Mouse (Mus musculus) intestine, embryonic 14.5 days (tissue): ENCODE data around the gene Large1. TPM values are rescaled to one million over a fixed set of nuclear protein-coding genes. Genes with fewer than 3 reads are reported as not detected.

Experiments used
- ATAC-seq: fragments of 200-750 bp; cut with Nextera tagmentation; replicated peaks from 2 replicates; pipeline ENCODE4 v1.8.0; 2017; ENCODE audit warnings: low read depth, moderate number of reproducible peaks, moderate TSS enrichment, moderate library complexity; ENCODE audit not compliant: low FRiP score, low TSS enrichment
- DNase-seq: peaks from one replicate; pipeline ENCODE4 v3.0.0-alpha.2; 2018; ENCODE audit warnings: low spot score
- H3K27ac ChIP-seq: fragments of 300-500 bp; sonication (generic); 2 replicates; pipeline ENCODE4 v1.5.1; 2014; ENCODE audit warnings: low read depth, mild to moderate bottlenecking, control low read depth
- H3K27me3 ChIP-seq: fragments of 300-500 bp; sonication (generic); replicated peaks from 2 replicates; pipeline ENCODE4 v1.6.1; 2014; ENCODE audit warnings: low read length, control low read depth; ENCODE audit not compliant: control insufficient read depth, insufficient read depth
- H3K36me3 ChIP-seq: fragments of 300-500 bp; sonication (generic); 2 replicates; pipeline ENCODE4 v1.6.1; 2014; ENCODE audit warnings: low read length, control low read depth; ENCODE audit not compliant: control insufficient read depth, insufficient read depth
- H3K4me1 ChIP-seq: fragments of 300-500 bp; sonication (generic); replicated peaks from 2 replicates; pipeline ENCODE4 v1.6.1; 2014; ENCODE audit warnings: low read length, control low read depth, mixed read lengths; ENCODE audit not compliant: control insufficient read depth, insufficient read depth
- H3K4me2 ChIP-seq: fragments of 300-500 bp; sonication (generic); 2 replicates; pipeline ENCODE4 v1.6.1; 2014; ENCODE audit warnings: low read length
- H3K4me3 ChIP-seq: fragments of 300-500 bp; sonication (generic); 2 replicates; pipeline ENCODE4 v1.5.1; 2014; ENCODE audit warnings: low read depth, low read length, control low read depth, mixed read lengths
- H3K9ac ChIP-seq: fragments of 300-500 bp; sonication (generic); 2 replicates; pipeline ENCODE4 v1.6.1; 2014; ENCODE audit warnings: mild to moderate bottlenecking, low read length
- H3K9me3 ChIP-seq: fragments of 300-500 bp; sonication (generic); 2 replicates; pipeline ENCODE4 v1.6.1; 2016; ENCODE audit warnings: low read length, control low read depth; ENCODE audit not compliant: control insufficient read depth
- WGBS: fragments of 180-500 bp; shearing (Covaris S2); extraction: QIAGEN DNeasy Blood & Tissue Kit; methylation state at CpG from one replicate; pipeline ENCODE4 v1.1.7; 2014; 5-methylcytosine and 5-hydroxymethylcytosine counted together
- polyA plus RNA-seq: library from polyadenylated mRNA; unstranded; fragments of >200 nt; fragmentation: Nextera tagmentation; extraction: Ambion mirVana; gene quantifications from 2 replicates; pipeline ENCODE4 v1.2.1, GENCODE M21; 2014

Gene Large1
- polyA plus RNA-seq, 1 experiment from 2014 or later: 14.6 TPM

DNA sequence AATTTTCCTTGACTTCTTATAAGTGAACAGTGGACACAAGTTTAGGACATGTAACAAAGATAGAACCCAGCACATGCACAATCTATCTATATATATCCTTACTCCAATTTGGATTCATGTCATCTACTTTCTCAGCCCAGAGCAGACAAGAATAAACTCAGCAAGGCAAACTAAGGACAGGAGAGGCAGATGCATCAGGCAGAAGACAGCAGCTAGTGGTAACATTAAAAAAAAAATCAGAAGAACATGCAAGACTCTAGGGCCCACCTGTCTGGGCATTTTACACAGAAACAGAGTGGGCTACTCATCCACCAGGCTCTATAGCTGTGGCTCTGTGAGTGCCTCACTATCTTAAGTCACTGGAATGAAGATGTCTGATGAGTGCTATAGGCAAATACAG is 536.7 kb downstream of the Large1 start:
- Histone ChIP-seq H3K27ac (no peak overlapping the region), H3K4me1 (no peaks in the 10 kb centered on the region), H3K9ac (no peak overlapping the region), H3K27me3 (no peaks in the 10 kb centered on the region), H3K4me2 (no peak overlapping the region), H3K36me3 (0 out of 2 replicates have a peak, but pooled peaks cover 9% of the 10 kb centered on the region), H3K4me3 (no peak overlapping the region), H3K9me3 (no peaks in the 10 kb centered on the region)
- ATAC-seq (no peak), DNase-seq (no peak)

DNA sequence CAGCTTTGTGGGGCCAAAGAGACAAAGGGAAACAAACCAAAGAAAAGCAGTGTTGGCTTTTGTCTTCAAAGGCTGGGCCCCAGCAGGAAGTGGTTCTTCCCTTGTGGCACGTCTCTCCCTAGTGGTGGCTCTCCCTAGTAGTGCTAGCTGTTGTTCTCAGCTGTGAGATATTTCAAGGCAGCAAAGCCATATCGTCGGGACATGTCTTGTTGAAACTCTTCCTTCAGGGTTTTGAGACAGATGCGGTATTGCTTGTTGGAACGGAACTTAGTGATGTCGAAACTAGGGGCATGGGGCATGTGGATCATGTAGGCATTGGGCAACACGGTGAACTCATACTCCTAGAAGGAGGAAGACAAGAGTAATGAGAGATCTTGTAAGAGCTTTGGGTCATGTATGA is 537.7 kb downstream of the Large1 start:
- DNase-seq (no peak), ATAC-seq (no peak)
- WGBS: 86% methylated on average over 7 of the region's 7 CpGs
- H3K4me1 ChIP-seq: no peaks in the 10 kb centered on the region
- H3K36me3 ChIP-seq: 0 out of 2 replicates have a peak, but pooled peaks cover 9% of the 10 kb centered on the region
- H3K4me3 ChIP-seq: no peak overlapping the region
- H3K27me3 ChIP-seq: no peaks in the 10 kb centered on the region
- no peak overlapping the region for H3K4me2 ChIP-seq
- H3K9me3 ChIP-seq: no peaks in the 10 kb centered on the region
- H3K9ac ChIP-seq: no peak overlapping the region
- H3K27ac ChIP-seq: no peak overlapping the region

DNA sequence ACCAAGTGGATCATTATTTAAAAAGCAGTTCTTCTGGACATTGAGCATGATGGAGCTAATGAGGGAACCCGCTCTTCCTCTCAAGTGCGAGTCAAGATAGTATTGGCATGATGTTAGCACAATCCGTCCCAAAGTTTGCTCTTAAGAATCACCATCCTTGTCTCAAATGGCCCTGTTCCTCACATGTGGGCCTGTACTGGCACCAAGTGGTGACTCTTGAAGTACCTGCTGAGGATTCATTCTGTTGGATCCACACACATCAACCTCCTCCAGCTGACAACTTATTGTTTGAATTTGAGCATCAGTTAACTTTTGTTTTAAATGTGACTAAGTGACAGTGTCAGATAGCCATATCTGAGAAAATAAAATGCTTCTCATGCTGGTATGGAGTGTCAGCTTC is 540.6 kb downstream of the Large1 start:
- Histone ChIP-seq H3K4me2 (no peak overlapping the region), H3K36me3 (0 out of 2 replicates have a peak, but pooled peaks cover 9% of the 10 kb centered on the region), H3K27me3 (no peaks in the 10 kb centered on the region), H3K9ac (no peak overlapping the region), H3K27ac (no peak overlapping the region), H3K4me3 (no peak overlapping the region), H3K4me1 (no peaks in the 10 kb centered on the region), H3K9me3 (no peaks in the 10 kb centered on the region)
- DNase-seq (no peak), ATAC-seq (no peak)
- 86% methylated on average over 3 of the region's 3 CpGs for WGBS

DNA sequence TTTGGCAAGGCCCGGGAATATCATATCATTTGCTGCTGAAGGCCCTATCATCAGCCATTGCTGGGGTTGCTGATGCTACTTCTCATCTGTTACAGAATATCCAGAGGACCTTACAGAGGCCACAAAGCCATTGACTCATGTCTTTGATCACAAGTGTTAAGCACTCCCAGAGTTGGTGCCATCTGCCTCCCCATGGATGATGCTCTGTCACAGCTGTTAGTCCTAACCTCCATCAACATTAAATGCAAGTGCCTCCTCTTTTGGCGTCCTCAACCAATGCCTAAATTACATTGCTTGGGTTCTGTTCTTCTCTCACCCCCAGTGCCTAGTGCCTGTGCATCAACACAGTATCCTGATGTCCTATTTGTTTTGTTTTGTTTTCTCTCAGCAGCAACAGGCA is 551.8 kb downstream of the Large1 start:
- Histone ChIP-seq H3K27me3 (no peaks in the 10 kb centered on the region), H3K27ac (no peak overlapping the region), H3K4me1 (no peaks in the 10 kb centered on the region), H3K9me3 (no peaks in the 10 kb centered on the region), H3K4me3 (no peak overlapping the region), H3K36me3 (no peaks in the 10 kb centered on the region), H3K9ac (no peak overlapping the region), H3K4me2 (no peak overlapping the region)
- 75% methylated on average over 2 of the region's 2 CpGs for WGBS
- DNase-seq (no peak), ATAC-seq (no peak)

DNA sequence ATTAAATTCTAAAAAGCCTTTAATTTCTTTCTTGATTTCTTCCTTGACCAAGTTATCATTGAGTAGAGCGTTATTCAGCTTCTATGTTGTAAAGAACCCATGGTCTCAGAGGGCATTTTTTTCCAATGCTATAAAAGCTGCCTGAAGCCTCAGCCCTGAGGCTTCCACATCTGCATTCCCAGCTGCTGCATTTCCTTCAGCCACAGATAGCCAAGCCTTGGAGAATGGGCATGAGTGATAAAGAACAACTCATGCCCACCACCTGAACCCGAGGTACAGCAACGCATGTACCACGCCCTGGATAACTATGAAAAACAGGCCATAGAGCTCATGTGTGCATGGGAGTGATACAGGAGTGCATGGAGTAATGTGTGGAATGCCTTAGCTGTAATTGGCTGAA is 572.7 kb downstream of the Large1 start:
- Histone ChIP-seq H3K4me3 (no peak overlapping the region), H3K9me3 (no peaks in the 10 kb centered on the region), H3K36me3 (no peaks in the 10 kb centered on the region), H3K4me2 (no peak overlapping the region), H3K9ac (no peak overlapping the region), H3K4me1 (no peaks in the 10 kb centered on the region), H3K27ac (no peak overlapping the region), H3K27me3 (no peaks in the 10 kb centered on the region)
- ATAC-seq: no peak
- no peak for DNase-seq
- WGBS: 90% methylated on average over 4 of the region's 4 CpGs

- H3K4me3 ChIP-seq: no peak overlapping the region
- ATAC-seq (no peak), DNase-seq (no peak)
- H3K27me3 ChIP-seq: no peaks in the 10 kb centered on the region
- H3K27ac ChIP-seq: no peak overlapping the region
- H3K4me2 ChIP-seq: no peak overlapping the region
- H3K9me3 ChIP-seq: no peaks in the 10 kb centered on the region
- 95% methylated on average over 1 of the region's 1 CpGs for WGBS
- no peak overlapping the region for H3K9ac ChIP-seq
- H3K36me3 ChIP-seq: no peaks in the 10 kb centered on the region
- H3K4me1 ChIP-seq: no peaks in the 10 kb centered on the region
Observed at GRCm38 (mm10) chr8:72777797-72778196, 575.5 kb downstream of the Large1 start.

GRCm38 (mm10) chr8:72766777-72767176 is 586.6 kb downstream of the Large1 start:
- no peaks in the 10 kb centered on the region for H3K9me3 ChIP-seq
- H3K4me1 ChIP-seq: 0 out of 2 replicates have a peak, but pooled peaks cover 5% of the 10 kb centered on the region
- DNase-seq: no peak
- ATAC-seq: no peak
- H3K36me3 ChIP-seq: no peaks in the 10 kb centered on the region
- no peak overlapping the region for H3K9ac ChIP-seq
- WGBS: 25% methylated on average over 7 of the region's 7 CpGs
- no peak overlapping the region for H3K4me2 ChIP-seq
- H3K27me3 ChIP-seq: no peaks in the 10 kb centered on the region
- H3K27ac ChIP-seq: no peak overlapping the region
- H3K4me3 ChIP-seq: no peak overlapping the region

- no peak for DNase-seq
- 74% methylated on average over 4 of the region's 4 CpGs for WGBS
- no peak for ATAC-seq
- H3K9ac ChIP-seq: no peak overlapping the region
- no peak overlapping the region for H3K4me2 ChIP-seq
- 0 out of 2 replicates have a peak, but pooled peaks cover 5% of the 10 kb centered on the region for H3K4me1 ChIP-seq
- no peaks in the 10 kb centered on the region for H3K27me3 ChIP-seq
- no peak overlapping the region for H3K27ac ChIP-seq
- no peaks in the 10 kb centered on the region for H3K9me3 ChIP-seq
- no peak overlapping the region for H3K4me3 ChIP-seq
- no peaks in the 10 kb centered on the region for H3K36me3 ChIP-seq
Observed at GRCm38 (mm10) chr8:72765696-72766095, 587.6 kb downstream of the Large1 start.
